Mouse (Mus musculus) embryonic facial prominence, embryonic 11.5 days (tissue): ENCODE results near the gene Mus81. TPM values are rescaled to one million over a fixed set of nuclear protein-coding genes. Genes with fewer than 3 reads are reported as not detected.
"Not testable (repeated sequence)": the region's sequence is repeated elsewhere in the genome, so short reads cannot be mapped to it uniquely, and the experiment has no call there.

Source experiments
- ATAC-seq: fragments of 200-750 bp; cut with Nextera tagmentation; replicated peaks from 2 replicates; pipeline ENCODE4 v1.8.0; 2017; ENCODE audit warnings: low read depth; ENCODE audit not compliant: insufficient number of reproducible peaks, low FRiP score, low TSS enrichment
- DNase-seq: peaks from one replicate; pipeline ENCODE4 v3.0.0-alpha.2; 2015; ENCODE audit warnings: low spot score
- H3K27ac ChIP-seq: fragments of 300-500 bp; sonication (generic); replicated peaks from 2 replicates; pipeline ENCODE4 v1.5.1; 2014; ENCODE audit warnings: mild to moderate bottlenecking, low read depth, low read length, control low read depth
- H3K27me3 ChIP-seq: fragments of 300-500 bp; sonication (generic); 2 replicates; pipeline ENCODE4 v1.6.1; 2014; ENCODE audit warnings: mild to moderate bottlenecking, low read length, moderate library complexity, mixed read lengths; ENCODE audit not compliant: control insufficient read depth, insufficient read depth
- H3K36me3 ChIP-seq: fragments of 300-500 bp; sonication (generic); replicated peaks from 2 replicates; pipeline ENCODE4 v1.6.1; 2014; ENCODE audit warnings: low read depth, mild to moderate bottlenecking, low read length, moderate library complexity, mixed read lengths; ENCODE audit not compliant: control insufficient read depth, insufficient read depth
- H3K4me1 ChIP-seq: fragments of 300-500 bp; sonication (generic); 2 replicates; pipeline ENCODE4 v1.6.1; 2014; ENCODE audit warnings: low read length, mixed read lengths; ENCODE audit not compliant: control insufficient read depth, insufficient read depth
- H3K4me2 ChIP-seq: fragments of 300-500 bp; sonication (generic); 2 replicates; pipeline ENCODE4 v1.6.1; 2014; ENCODE audit warnings: low read depth, mild to moderate bottlenecking, control low read depth, low read length, moderate library complexity
- H3K4me3 ChIP-seq: fragments of 300-500 bp; sonication (generic); 2 replicates; pipeline ENCODE4 v1.5.1; 2014; ENCODE audit warnings: low read depth, low read length, control low read depth
- H3K9ac ChIP-seq: fragments of 300-500 bp; sonication (generic); replicated peaks from 2 replicates; pipeline ENCODE4 v1.6.1; 2014; ENCODE audit warnings: mild to moderate bottlenecking, control low read depth, low read length
- H3K9me3 ChIP-seq: fragments of 300-500 bp; sonication (generic); replicated peaks from 2 replicates; pipeline ENCODE4 v1.6.1; 2016; ENCODE audit warnings: mild to moderate bottlenecking, low read length, inconsistent platforms, mixed read lengths; ENCODE audit not compliant: control insufficient read depth
- WGBS: fragments of 180-500 bp; shearing (Covaris S2); extraction: QIAGEN DNeasy Blood & Tissue Kit; methylation state at CpG from one replicate; pipeline ENCODE4 v1.1.7; 2014; 5-methylcytosine and 5-hydroxymethylcytosine counted together
- polyA plus RNA-seq: library from polyadenylated mRNA; unstranded; fragments of >200 nt; fragmentation: Nextera tagmentation; extraction: Ambion mirVana; gene quantifications from 2 replicates; pipeline ENCODE4 v1.2.1, GENCODE M21; 2014

The Mus81 gene
- polyA plus RNA-seq, 1 experiment from 2014 or later, result 29.6 TPM

GRCm38 (mm10) chr19:5496052-5496370 is 7.8 kb upstream of the Mus81 start:
- ATAC-seq (no peak), DNase-seq (no peak)
- WGBS, result 87% methylated on average over 16 of the region's 16 CpGs
- Histone ChIP-seq H3K4me2 (no peak overlapping the region), H3K27me3 (no peaks in the 10 kb centered on the region), H3K27ac (no peak overlapping the region), H3K9ac (no peak overlapping the region), H3K36me3 (peaks cover 6% of the 10 kb centered on the region), H3K4me1 (no peaks in the 10 kb centered on the region), H3K9me3 (no peaks in the 10 kb centered on the region), H3K4me3 (no peak overlapping the region)

GRCm38 (mm10) chr19:5495353-5496051 is 7.3 kb upstream of the Mus81 start:
- H3K4me3 ChIP-seq, result no peak overlapping the region
- no peak overlapping the region for H3K4me2 ChIP-seq
- ATAC-seq, result no peak
- peaks cover 6% of the 10 kb centered on the region for H3K36me3 ChIP-seq
- 83% methylated on average over 12 of the region's 12 CpGs for WGBS
- no peak for DNase-seq
- no peak overlapping the region for H3K27ac ChIP-seq
- H3K9ac ChIP-seq, result no peak overlapping the region
- H3K9me3 ChIP-seq, result no peaks in the 10 kb centered on the region
- no peaks in the 10 kb centered on the region for H3K4me1 ChIP-seq
- H3K27me3 ChIP-seq, result no peaks in the 10 kb centered on the region

- no peak for ATAC-seq
- H3K36me3 ChIP-seq, result peaks cover 6% of the 10 kb centered on the region
- WGBS, result 80% methylated on average over 3 of the region's 3 CpGs
These were observed 6.1 kb upstream of the Mus81 start for GRCm38 (mm10) chr19:5494314-5494713.

GRCm38 (mm10) chr19:5493301-5493721 is 5.1 kb upstream of the Mus81 start:
- not testable (repeated sequence) for H3K4me3 ChIP-seq, H3K27me3 ChIP-seq, H3K9me3 ChIP-seq, ATAC-seq, H3K27ac ChIP-seq, H3K9ac ChIP-seq, H3K4me1 ChIP-seq, H3K36me3 ChIP-seq, DNase-seq, H3K4me2 ChIP-seq
- 77% methylated on average over 9 of the region's 9 CpGs for WGBS

More at GRCm38 (mm10) chr19:5494314-5494713, 6.1 kb upstream of the Mus81 start:
- no peak overlapping the region for H3K27ac ChIP-seq
- no peaks in the 10 kb centered on the region for H3K4me1 ChIP-seq
- H3K9me3 ChIP-seq, result no peaks in the 10 kb centered on the region
- no peak for DNase-seq
- no peak overlapping the region for H3K9ac ChIP-seq
- no peak overlapping the region for H3K4me3 ChIP-seq
- H3K4me2 ChIP-seq, result no peak overlapping the region
- H3K27me3 ChIP-seq, result no peaks in the 10 kb centered on the region

- no peak for DNase-seq
- Histone ChIP-seq H3K4me2 (no peak overlapping the region), H3K27me3 (no peaks in the 10 kb centered on the region), H3K4me1 (no peaks in the 10 kb centered on the region), H3K36me3 (peaks cover 6% of the 10 kb centered on the region), H3K27ac (no peak overlapping the region), H3K4me3 (no peak overlapping the region), H3K9me3 (no peaks in the 10 kb centered on the region), H3K9ac (no peak overlapping the region)
- no peak for ATAC-seq
- 81% methylated on average over 4 of the region's 4 CpGs for WGBS
These were observed 4.4 kb upstream of the Mus81 start for GRCm38 (mm10) chr19:5492641-5493040.

- Histone ChIP-seq H3K27ac (peak overlapping the region; percentile 99), H3K27me3 (no peaks in the 10 kb centered on the region), H3K36me3 (peaks cover 6% of the 10 kb centered on the region), H3K9ac (peak overlapping the region; percentile 93), H3K4me2 (peak overlapping the region; percentile 57), H3K4me1 (no peaks in the 10 kb centered on the region), H3K9me3 (no peaks in the 10 kb centered on the region), H3K4me3 (peak overlapping the region; percentile 99)
- under 1% methylated on average over 58 of the region's 59 CpGs for WGBS
- ATAC-seq, result peak; percentile 7; the same call in 1 of the 2 replicates
- DNase-seq, result peak; percentile 82
These were observed 2.9 kb upstream of the Mus81 start for GRCm38 (mm10) chr19:5490898-5491708.

- no peaks in the 10 kb centered on the region for H3K4me1 ChIP-seq
- peaks cover 6% of the 10 kb centered on the region for H3K36me3 ChIP-seq
- H3K27ac ChIP-seq, result peak within 1 kb of the TSS; percentile 99
- DNase-seq, result peak; percentile 97
- peak within 1 kb of the TSS; percentile 81 for H3K4me2 ChIP-seq
- under 1% methylated on average over 58 of the region's 62 CpGs for WGBS
- H3K4me3 ChIP-seq, result peak within 1 kb of the TSS; percentile 99
- peak within 1 kb of the TSS; percentile 93 for H3K9ac ChIP-seq
- H3K27me3 ChIP-seq, result no peaks in the 10 kb centered on the region
- no peaks in the 10 kb centered on the region for H3K9me3 ChIP-seq
- peak; percentile 53 for ATAC-seq
These were observed 2.2 kb upstream of the Mus81 start, which contains the start of gene Cfl1 for GRCm38 (mm10) chr19:5490313-5490897. Gene Cfl1, plus strand, starts transcription at chr19:5490455.

- not testable (repeated sequence) for H3K4me2 ChIP-seq, H3K4me1 ChIP-seq, H3K9me3 ChIP-seq, H3K36me3 ChIP-seq, DNase-seq, H3K27me3 ChIP-seq, H3K9ac ChIP-seq, H3K4me3 ChIP-seq, ATAC-seq
- WGBS, result 55% methylated on average over 10 of the region's 10 CpGs
- peak overlapping the region; percentile 99 for H3K27ac ChIP-seq
These were observed 1.5 kb upstream of the Mus81 start for GRCm38 (mm10) chr19:5489721-5490120.
